ENCODE assay signal across 10 mouse cellular contexts in genomic region chr2:65994886-65995468, GRCm38 (mm10).
DNase-seq lines count a peak whose midpoint lies in the region; ATAC-seq lines count a peak whose summit lies in the region.
"Had no signal": no experiment of that assay in that cellular context is flagged by ENCODE, and none has a peak within 500 bp of the region (broad histone marks: within the 10 kb centered on the region; RNA-seq: fewer than 3 reads in every experiment).

No protein-coding gene starts in this region.

- peak overlapping the region; percentile 24; the same call in 1 of the 2 replicates for H3K27ac ChIP-seq in heart, embryonic 13.5 days (replicated peaks)
- peak overlapping the region; percentile 67 for H3K27ac ChIP-seq in hindbrain, embryonic 11.5 days (ENCODE audit: low read depth, low read length)
- H3K27ac ChIP-seq: kidney, postnatal 0 days had no signal

- no peak overlapping the region for H3K9ac ChIP-seq in heart, embryonic 13.5 days
- H3K9ac ChIP-seq in hindbrain, embryonic 11.5 days (ENCODE audit: low read depth, low read length) = no peak overlapping the region

- peaks cover 51% of the 10 kb centered on the region for H3K27me3 ChIP-seq in heart, embryonic 13.5 days (replicated peaks)
- no peaks in the 10 kb centered on the region for H3K27me3 ChIP-seq in hindbrain, embryonic 11.5 days (ENCODE audit: control insufficient read depth, insufficient read depth, low read length)

- no peak overlapping the region for H3K4me3 ChIP-seq in heart, embryonic 13.5 days
- no peak overlapping the region for H3K4me3 ChIP-seq in hindbrain, embryonic 11.5 days (ENCODE audit: low read depth, low read length)

- H3K4me1 ChIP-seq in heart, embryonic 13.5 days = peaks cover 13% of the 10 kb centered on the region
- H3K4me1 ChIP-seq in hindbrain, embryonic 11.5 days (replicated peaks; ENCODE audit: control insufficient read depth, insufficient read depth, low read length) = peaks cover 6% of the 10 kb centered on the region; the same call in 1 of the 2 replicates

- no peak for DNase-seq in heart, postnatal 10 days
- peak; percentile 55 for DNase-seq in brain, embryonic 18.5 days (ENCODE audit: low read depth, low spot score)
- peak; percentile 83 for DNase-seq in hindbrain, embryonic 11.5 days (ENCODE audit: low spot score)
- DNase-seq in mesoderm, embryonic 11.5 days (ENCODE audit: low read depth, low spot score) = peak; percentile 60
- DNase-seq in ovary, postnatal 36 days (ENCODE audit: low spot score) = no peak
- no peak for DNase-seq in c-Kit-positive CD71-positive TER-119-positive erythroid progenitor cells, embryonic 14.5 days (ENCODE audit: low spot score)
- DNase-seq: lung, postnatal 4 days had no signal

- no peak for ATAC-seq in heart, embryonic 13.5 days (ENCODE audit: extremely low read depth, insufficient number of reproducible peaks, low FRiP score, low TSS enrichment)
- peak; percentile 92 for ATAC-seq in hindbrain, embryonic 11.5 days (ENCODE audit: low FRiP score)
- no peak for ATAC-seq in monocyte, adult 5-6 weeks (replicated peaks; ENCODE audit: insufficient number of reproducible peaks, low FRiP score, low TSS enrichment, poor library complexity, severe bottlenecking)

- no peaks in the 10 kb centered on the region for H3K9me3 ChIP-seq in heart, embryonic 13.5 days
- H3K9me3 ChIP-seq in hindbrain, embryonic 11.5 days (ENCODE audit: control insufficient read depth, low read length) = no peaks in the 10 kb centered on the region

- intact Hi-C loops in heart, postnatal 10 days (cut with DNase I) = no loop called here

- peak overlapping the region; percentile 44 for H3K4me2 ChIP-seq in heart, embryonic 13.5 days
- 0 out of 2 replicates have a peak overlapping the region, but pooled peaks have one; percentile 12 for H3K4me2 ChIP-seq in hindbrain, embryonic 11.5 days (replicated peaks; ENCODE audit: low read depth, low read length)

- 35% methylated on average over 13 of the region's 13 CpGs for WGBS in heart, embryonic 13.5 days
- WGBS in hindbrain, embryonic 11.5 days = 25% methylated on average over 13 of the region's 13 CpGs

- no peaks in the 10 kb centered on the region for H3K36me3 ChIP-seq in heart, embryonic 13.5 days
- H3K36me3 ChIP-seq in hindbrain, embryonic 11.5 days (ENCODE audit: control insufficient read depth, insufficient read depth, low read length) = no peaks in the 10 kb centered on the region

Comparison
In these comparisons a context has a peak if more than half of its experiments do, and no peak if none do; other contexts are left out.
1. DNase-seq: peak in brain, embryonic 18.5 days (single experiment), hindbrain, embryonic 11.5 days (single experiment) and mesoderm, embryonic 11.5 days (single experiment); none in heart, postnatal 10 days (0 of 2), ovary, postnatal 36 days (single experiment) and c-Kit-positive CD71-positive TER-119-positive erythroid progenitor cells, embryonic 14.5 days (single experiment).